Mouse (Mus musculus) gastrocnemius, postnatal 4 days (tissue): ENCODE data around the gene Slc25a13. TPM values are rescaled to one million over a fixed set of nuclear protein-coding genes. Genes with fewer than 3 reads are reported as not detected.
"Not testable (repeated sequence)": the region's sequence is repeated elsewhere in the genome, so short reads cannot be mapped to it uniquely, and the experiment has no call there.

Source experiments
- DNase-seq, 2 experiments: peaks; one replicate each; pipeline ENCODE4 v3.0.0; 2021 to 2022; ENCODE audit warnings: low spot score in 2 of 2, mixed read lengths in 2 of 2
- total RNA-seq, 2 experiments: library from RNA; stranded (reverse); gene quantifications; 2 replicates each; pipeline ENCODE4 v1.2.3; 2021

Slc25a13 gene
- total RNA-seq, 2 experiments from 2014 or later: 2.6 to 3.2 TPM

GRCm38 (mm10) chr6:6205599-6206165, 11.3 kb downstream of the Slc25a13 start:
- DNase-seq: no peak

GRCm38 (mm10) chr6:6202451-6202850, 14.5 kb downstream of the Slc25a13 start:
- DNase-seq: no peak

GRCm38 (mm10) chr6:6201977-6202376, 15.0 kb downstream of the Slc25a13 start:
- DNase-seq: no peak

GRCm38 (mm10) chr6:6199138-6199870, 17.7 kb downstream of the Slc25a13 start:
- DNase-seq: no peak

DNA sequence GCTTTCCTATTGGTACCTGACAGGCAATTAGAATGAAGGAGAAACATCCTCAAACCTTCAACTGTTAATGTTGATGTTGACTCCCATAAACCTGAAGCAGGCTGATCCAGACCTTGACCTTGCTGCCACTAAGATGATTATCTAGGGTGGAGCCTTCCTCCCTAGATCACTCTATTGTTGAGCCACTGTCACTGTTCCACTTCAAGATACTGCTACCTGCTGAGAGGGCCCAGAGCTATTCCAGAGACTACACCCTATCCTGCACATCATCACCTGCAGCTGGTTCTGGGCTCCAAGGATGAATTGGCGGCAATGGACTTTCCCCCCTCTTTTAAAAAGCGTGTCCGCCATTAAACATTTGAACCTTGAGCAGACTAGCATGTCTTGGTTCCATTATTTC, 18.9 kb downstream of the Slc25a13 start:
- DNase-seq: not testable (repeated sequence)

- DNase-seq: no peak
These were observed 19.6 kb downstream of the Slc25a13 start for GRCm38 (mm10) chr6:6197339-6197738.

GRCm38 (mm10) chr6:6196527-6196926, 20.4 kb downstream of the Slc25a13 start:
- DNase-seq: no peak

DNA sequence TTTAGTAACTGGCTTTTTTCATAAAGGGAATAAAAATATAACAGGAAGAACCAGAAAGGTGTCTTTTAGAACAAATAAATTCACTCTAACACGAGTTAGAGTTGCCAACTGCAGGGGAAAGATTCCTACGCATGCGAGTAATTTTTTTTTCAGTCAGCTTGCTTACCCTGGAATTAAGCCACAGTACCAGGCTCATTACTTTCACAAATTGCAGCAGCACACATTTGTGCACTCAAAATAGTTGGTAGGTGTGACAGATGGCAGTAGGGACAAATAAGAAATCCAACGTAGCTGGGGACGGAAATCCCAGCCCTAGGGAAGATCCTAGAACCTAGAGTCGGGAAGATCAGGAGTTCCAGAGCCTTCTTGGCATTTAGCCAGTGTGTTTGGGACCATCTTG, 22.1 kb downstream of the Slc25a13 start:
- no peak for DNase-seq

DNA sequence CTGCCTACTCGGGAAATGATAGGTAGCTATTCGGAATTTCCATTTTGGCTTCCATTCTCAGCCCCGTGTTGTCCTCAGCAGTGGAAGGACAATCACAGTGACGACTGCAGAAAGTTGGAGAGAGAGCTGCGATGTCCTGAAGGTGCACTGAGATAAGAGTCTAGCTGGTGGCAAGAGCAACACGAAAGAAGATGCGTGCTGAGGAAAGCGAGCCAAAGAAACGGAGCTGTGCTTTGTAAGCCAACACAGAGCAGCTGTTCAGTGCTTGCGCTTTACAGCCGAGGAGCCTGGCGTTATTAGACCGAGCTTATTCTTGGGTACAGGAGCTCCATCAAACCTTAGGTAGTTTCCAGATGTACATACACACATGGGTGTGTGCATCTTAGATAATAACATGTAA, 23.1 kb downstream of the Slc25a13 start:
- no peak for DNase-seq

DNA sequence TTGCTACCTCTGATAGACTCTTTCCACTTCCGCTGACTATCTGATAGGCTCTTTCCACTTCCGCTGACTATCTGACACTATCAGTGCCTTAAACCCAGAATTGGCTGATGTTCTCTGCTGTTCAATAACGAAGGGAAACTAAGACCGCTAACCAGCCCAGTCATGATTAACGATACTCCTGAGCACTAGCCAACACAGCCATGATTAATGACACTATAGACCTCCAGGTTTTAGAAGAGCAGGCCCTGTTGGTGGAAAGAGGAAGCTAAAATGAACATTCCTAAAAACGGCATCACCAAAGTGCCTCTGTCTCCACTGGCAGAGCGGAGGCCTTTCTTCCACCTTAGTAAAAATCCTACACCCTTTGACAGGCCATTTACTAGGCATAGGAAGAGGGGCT, 24.6 kb downstream of the Slc25a13 start:
- DNase-seq: no peak

GRCm38 (mm10) chr6:6191596-6192337, 25.2 kb downstream of the Slc25a13 start:
- DNase-seq: no peak

- DNase-seq: no peak
These were observed 28.0 kb downstream of the Slc25a13 start for GRCm38 (mm10) chr6:6188970-6189369.

DNA sequence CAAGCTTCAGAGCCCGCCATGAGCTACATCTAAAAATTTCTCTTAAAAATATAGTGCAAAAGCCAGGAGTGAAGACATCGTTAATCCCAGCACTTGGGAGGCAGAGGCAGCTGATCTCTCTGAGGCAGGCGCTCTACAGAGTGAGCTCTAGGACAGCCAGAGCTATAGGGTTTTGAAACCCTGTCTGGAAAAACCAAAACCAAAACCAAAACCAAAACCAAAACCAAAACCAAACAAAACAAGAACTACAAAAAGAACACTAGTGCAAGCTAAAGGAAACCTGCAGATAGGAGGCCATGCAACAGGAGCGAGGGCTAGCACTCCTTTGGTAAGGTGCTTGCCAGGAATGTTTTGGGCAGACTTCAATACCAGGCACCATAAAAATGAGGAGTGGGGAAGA, 30.5 kb downstream of the Slc25a13 start:
- no peak for DNase-seq

GRCm38 (mm10) chr6:6185735-6186068, 31.3 kb downstream of the Slc25a13 start:
- no peak for DNase-seq

DNA sequence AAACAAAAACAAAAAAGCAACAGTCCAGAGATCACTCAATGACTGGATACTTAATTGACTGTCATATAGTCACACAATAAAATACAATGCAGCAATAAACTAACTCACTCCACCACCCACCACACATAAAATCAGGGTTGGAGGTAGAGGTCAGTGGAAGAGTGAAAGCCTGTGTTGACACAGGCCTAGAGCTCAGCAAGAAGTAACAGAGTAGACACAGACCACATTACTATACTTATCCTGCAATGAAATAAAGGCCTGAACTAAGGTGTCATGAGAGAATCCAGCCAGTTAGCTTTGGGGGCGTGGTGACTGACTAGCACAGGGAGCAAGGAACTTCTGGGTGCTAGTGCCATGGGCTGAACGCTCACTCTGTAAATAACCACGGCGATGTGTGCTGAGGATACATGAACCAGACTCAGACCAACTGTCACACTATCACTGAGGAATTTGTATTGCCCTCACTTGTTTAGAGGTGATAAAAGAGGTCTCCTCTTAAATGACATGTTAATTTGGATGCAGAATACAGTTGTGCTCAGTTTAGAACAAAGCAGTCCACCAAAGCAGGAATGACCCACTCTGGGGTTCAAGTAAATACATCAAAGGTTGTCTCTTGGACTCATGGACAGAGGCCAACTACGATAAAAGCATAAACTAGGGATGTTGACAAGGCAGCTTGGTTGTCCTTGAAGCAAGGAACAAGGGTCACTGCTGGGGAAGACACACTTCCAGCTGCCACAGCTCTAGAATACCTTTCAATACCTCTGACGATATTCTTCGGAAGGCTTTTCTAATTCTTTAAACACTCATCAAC, 31.8 kb downstream of the Slc25a13 start:
- DNase-seq: no peak

DNA sequence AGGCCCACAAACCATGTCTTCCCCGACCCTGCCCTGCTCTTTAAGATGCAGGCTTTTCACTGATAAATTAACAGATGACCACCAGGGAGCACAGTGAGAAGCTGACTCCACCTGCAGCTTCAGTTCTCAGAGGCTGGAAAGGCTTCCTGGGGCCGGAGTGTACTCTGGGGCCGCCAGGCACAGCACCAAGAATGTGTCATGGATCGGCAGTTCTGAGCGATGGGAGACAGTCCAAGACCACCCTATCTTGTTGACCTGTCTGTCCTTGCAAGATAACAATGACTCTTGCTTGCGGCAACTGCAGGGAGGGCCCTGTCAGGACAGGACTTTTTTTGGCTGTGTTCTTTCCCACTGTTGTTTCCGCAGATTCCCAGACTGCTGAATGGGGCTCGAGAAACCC, 33.4 kb downstream of the Slc25a13 start:
- no peak for DNase-seq

- no peak for DNase-seq
These were observed 34.8 kb downstream of the Slc25a13 start for GRCm38 (mm10) chr6:6182191-6182590.

GRCm38 (mm10) chr6:6178341-6178740, 38.6 kb downstream of the Slc25a13 start:
- DNase-seq: not testable (repeated sequence)

DNA sequence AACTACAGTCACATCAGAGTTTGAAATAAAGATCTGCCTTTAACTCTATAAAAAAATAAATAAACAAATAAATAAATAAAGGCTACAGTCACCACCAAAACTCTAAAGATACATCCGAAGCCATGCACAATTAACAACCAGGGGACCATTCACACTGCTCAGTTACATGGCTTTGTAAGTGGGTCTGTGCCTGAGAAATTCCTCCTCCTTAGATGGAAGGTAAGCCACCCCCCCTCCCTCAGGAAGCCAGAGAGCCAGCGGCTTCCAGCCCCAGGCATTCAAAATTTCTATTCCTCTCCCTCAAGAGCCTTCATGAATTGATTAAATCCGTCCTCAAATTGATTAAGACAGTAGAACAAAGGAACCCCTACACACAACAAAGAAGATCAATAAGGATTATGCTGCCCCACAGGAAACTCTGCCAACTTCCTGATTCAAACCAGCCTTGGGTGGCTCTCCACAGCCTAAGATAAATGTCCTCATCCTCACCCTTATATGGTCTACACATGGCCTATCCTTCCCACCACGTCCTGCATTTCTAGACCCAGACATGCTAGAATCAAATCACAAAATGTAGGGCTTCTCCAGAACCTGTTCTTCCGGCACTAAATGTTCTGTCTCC, 41.5 kb downstream of the Slc25a13 start:
- no peak for DNase-seq

DNA sequence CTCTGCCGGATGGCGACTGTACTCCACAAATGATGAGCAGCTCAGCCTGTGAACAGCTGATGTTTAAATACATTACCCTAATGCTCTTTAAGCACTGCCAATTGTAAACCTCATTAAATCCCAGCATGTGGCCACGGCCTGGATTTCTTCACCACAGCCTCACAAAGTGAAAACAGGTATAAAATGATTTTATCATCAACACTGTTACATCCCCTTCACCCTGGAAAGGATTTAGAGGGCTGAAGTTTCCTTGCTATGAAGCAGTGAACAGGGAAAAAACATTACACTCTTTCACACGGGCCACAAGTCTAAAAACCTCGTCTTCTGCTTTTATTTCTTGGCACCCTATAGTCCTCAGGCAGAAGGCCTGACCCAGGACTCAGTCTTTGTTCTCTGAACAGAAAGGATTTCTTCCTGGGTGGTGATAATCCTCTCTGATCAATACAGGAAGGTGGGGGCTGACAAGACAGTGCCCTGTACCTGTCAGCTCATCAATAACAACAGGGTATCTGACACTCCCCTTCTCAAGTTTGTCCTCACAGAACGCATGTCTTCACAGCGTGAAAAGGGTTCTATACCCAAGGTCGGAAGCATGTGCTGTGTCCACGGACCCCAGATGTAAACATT, 42.9 kb downstream of the Slc25a13 start:
- no peak for DNase-seq
